Mouse (Mus musculus) layer of hippocampus, postnatal 14 days (tissue): ENCODE results near the gene Scamp2. TPM values are rescaled to one million over a fixed set of nuclear protein-coding genes. Genes with fewer than 3 reads are reported as not detected.

Source experiments
- DNase-seq, 2 experiments: peaks; one replicate each; pipeline ENCODE4 v3.0.0; 2021 to 2022; ENCODE audit warnings: low spot score in 2 of 2, mixed read lengths in 1 of 2
- total RNA-seq, 2 experiments: library from RNA; stranded (reverse); gene quantifications; 2 replicates each; pipeline ENCODE4 v1.2.3; 2021

Scamp2 gene
- total RNA-seq, 2 experiments from 2014 or later: 26.6 to 28.0 TPM

GRCm38 (mm10) chr9:57593454-57594173, 32.9 kb downstream of the Scamp2 start:
- DNase-seq: no peak

GRCm38 (mm10) chr9:57594174-57594509, 33.4 kb downstream of the Scamp2 start:
- no peak for DNase-seq

GRCm38 (mm10) chr9:57597265-57597664, 36.5 kb downstream of the Scamp2 start:
- DNase-seq: no peak

- DNase-seq: no peak
These were observed 37.2 kb downstream of the Scamp2 start for GRCm38 (mm10) chr9:57597929-57598382.

DNA sequence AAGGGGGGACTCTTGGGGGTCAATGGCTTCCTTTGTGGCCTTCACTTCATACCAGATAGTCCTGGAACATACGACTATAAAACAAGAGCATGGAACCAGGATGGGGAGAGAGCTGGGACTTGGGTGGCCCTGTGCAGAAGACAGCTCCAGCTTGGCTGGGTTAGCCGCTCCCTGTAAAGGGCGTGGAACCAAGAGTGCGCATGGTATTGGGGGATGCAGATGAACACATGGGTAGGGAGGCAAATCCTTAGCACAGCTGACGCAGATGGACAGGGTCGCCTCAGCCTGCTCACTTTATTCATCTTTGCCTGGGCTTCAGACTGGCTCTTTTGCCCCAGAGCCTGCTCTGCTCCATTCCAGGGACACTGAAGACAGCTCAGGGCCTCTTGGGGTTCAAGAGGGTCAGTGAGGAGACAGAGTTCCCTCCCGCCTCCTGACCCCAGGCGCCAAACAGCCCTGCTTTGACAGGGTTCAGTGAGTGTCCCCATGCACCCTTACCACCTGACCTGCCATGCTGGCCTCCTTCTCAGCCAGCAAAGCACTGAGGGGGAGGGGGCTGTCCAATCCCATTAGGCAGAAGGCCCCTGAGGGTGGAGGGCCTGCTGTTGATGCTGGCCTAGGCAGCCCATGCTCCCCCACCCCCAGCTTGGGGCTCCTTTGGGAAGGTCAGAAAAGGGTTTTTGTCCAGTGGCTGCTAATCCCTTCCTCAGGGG, 38.3 kb downstream of the Scamp2 start:
- no peak for DNase-seq

- no peak for DNase-seq
These were observed 40.0 kb downstream of the Scamp2 start for GRCm38 (mm10) chr9:57600620-57601352.

- DNase-seq: peak; percentile 51 to 73
These were observed 40.6 kb downstream of the Scamp2 start for GRCm38 (mm10) chr9:57601353-57601706.

GRCm38 (mm10) chr9:57602098-57602497, 41.4 kb downstream of the Scamp2 start:
- no peak for DNase-seq

DNA sequence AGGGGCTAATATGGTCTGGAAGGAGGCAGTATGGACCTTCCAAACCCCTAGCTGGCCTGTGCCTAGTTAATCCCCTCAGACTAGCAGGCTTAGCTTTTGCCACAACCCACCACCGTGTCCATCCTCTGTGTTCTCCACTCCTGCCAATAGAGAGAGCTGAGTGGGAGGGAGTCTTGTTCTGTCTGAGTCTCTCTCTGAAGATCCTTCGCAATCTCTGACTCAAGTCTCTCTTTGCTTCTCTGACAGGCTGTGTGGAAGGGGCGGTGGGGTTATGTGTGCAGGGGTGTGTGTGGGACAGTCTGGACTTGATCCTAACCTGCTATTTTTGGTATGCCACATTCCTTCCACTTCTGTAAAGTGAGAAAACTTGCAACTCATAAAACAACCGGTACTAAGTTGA, 44.1 kb downstream of the Scamp2 start:
- DNase-seq: no peak

- DNase-seq: no peak
These were observed 44.8 kb downstream of the Scamp2 start for GRCm38 (mm10) chr9:57605503-57605902.

DNA sequence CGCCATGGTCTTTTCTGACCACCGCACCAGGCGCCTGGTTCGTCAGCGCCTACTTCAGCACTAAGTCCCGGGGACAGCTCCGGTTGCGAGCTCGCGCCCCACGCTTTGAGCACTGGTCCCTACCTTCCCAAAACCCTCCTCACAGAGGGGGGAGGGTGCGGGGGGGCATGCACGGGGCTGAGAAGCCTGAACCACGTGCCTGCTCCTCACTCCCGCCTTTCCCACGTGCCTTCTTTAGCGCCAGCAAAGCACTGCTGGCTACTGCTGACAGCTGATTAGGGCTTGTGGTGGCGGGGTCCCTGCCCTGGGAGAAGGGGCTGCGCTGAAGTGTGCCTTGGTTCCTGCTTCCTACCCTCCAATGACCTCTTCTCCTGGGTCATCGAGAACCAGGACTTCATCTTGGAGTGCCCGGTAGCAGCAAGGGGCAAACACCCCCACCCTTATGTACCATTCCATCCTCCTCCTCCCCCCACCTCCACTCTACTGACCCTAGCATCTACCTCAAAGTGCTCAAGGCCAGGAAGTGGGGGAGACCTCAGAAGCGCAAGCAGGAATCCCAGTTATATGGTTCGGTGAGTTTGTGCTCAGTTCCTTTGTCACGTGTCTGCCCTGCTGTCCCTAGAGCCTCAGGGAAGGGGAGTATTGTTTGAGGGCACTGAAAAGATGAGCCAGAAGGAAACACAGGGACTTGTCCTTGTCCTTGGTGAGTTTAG, 45.6 kb downstream of the Scamp2 start, which contains the start of gene Cplx3:
Gene Cplx3 (minus strand): TSS at position 143 of the 713 bp plus-strand sequence.
- DNase-seq: no peak

- no peak for DNase-seq
These were observed 49.1 kb downstream of the Scamp2 start for GRCm38 (mm10) chr9:57609803-57610202.

DNA sequence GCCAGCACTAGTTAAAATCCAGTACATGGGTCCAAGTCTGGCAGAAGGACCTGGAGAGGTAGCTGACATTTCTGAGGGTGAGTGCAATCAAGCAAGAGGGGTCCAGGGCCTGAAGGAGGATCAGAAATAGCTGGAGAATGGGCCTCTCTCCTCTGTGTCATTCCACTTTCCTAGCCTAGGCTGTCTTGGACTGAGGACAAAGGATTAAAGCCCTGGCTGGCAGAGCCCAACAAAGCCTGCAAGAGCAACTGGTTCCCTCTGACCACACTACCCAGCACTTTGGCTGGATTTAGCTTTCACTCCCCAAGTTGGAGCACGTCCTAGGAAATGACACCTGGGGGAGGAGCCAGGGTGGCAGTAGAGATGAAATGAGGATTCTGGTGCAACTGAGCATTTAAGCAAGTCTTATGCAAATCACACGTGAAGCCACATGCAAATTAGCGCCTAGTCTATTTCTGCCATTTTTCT, 49.6 kb downstream of the Scamp2 start:
- DNase-seq: no peak

GRCm38 (mm10) chr9:57612587-57612986, 51.8 kb downstream of the Scamp2 start:
- DNase-seq: no peak

DNA sequence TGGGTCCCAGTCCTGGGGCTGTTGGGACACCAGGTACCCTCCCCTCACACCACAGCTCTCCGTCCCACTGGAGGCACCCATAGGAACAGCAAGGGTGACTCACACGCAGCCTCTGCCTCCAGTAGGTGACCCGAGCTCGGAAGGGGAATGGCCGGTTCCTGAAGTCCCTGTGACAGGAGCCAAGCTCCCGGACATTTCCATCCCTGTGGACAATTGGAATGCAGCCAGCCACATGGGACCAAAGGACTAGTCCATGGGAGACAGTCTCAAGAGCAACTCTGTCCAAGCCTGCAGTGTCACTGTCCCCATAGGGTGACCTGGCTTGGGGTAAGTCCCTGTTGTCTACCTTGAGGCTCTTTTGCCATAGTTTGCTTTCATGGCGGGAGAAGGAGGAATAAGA, 53.2 kb downstream of the Scamp2 start:
- DNase-seq: no peak

GRCm38 (mm10) chr9:57614786-57615185, 54.0 kb downstream of the Scamp2 start:
- DNase-seq: no peak

GRCm38 (mm10) chr9:57617556-57618169, 56.9 kb downstream of the Scamp2 start:
- peak in 1 of 2 experiments; percentile 69 for DNase-seq

GRCm38 (mm10) chr9:57618854-57619253, 58.1 kb downstream of the Scamp2 start:
- DNase-seq: no peak

DNA sequence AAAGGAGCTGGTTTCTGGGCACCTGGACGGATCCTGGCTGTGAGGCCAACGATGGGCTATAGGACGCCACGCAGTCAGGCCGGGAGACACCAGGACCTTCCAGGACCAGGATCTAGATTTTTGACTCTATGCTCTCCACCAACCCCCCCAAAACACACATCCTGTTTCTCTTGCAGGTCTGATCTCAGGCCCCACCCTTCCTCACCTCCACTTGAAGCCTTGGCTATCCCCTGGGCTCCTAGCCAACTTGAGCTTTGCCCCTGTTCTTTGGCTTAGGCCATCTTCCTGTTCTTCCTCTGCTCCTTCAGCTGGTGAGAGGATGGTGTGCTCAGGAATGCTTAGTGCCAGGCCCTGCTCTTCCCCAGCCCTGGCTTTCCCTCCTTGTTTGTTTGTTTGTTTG, 59.9 kb downstream of the Scamp2 start, which contains the start of gene Lman1l:
Gene Lman1l (minus strand): TSS at position 101 of the 400 bp plus-strand sequence.
- no peak for DNase-seq

- DNase-seq: no peak
These were observed 63.6 kb downstream of the Scamp2 start for GRCm38 (mm10) chr9:57624295-57624694.
